Comparison of ENCODE assay signal across 8 mouse cellular contexts in the genomic region with DNA sequence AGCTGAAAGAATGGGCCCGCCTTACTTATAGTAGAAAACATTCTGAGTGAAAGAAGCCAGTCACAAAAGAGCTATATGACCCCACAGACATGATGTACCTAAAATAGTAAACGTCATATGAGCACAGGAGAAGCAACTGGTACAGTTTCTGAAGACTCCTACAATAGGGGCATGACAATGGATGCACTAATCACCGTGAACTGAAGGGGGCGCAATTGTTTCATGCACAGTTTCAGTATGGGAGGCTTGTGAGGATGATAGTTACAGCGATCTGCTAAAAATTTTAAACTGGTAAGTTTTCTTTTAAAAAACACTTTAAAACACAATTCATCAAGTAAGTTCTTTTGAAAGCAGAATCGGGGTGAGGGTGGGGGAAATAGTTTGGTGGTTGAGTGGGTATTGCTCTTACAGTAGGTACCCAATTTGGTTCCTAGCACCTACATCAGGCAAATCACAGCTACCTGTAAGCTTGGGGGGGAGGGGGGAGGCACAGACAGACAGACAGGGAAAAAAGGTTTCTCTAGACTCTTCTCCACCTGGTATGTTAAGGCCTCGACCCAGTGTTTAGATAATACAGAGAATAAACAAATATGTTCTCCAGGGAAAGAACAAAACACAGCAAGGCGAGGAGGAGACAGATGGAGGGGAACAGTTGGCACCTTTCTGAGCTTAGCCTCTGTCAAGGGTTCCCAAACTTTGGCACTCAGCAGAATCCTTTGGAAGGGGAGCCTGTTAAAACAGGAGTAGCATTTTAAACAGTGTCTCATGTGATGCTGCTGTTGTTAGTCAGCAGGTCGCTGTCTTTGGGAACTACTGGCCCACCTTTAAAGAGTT.
DNase-seq lines count a peak whose midpoint lies in the region; ATAC-seq and TF ChIP-seq lines count a peak whose summit lies in the region.

No protein-coding gene starts in this region.

- H3K4me3 ChIP-seq in ES-E14 (ENCODE audit: insufficient read depth in 1 of 2, low read depth in 1 of 2, low read length in 2 of 2, poor library complexity in 1 of 2, severe bottlenecking in 1 of 2) = no peak overlapping the region
- H3K4me3 ChIP-seq in forebrain, embryonic 16.5 days (replicated peaks; ENCODE audit: low read length) = peak overlapping the region; percentile 13; the same call in 1 of the 2 replicates
- no peak overlapping the region for H3K4me3 ChIP-seq in lung, embryonic 14.5 days (ENCODE audit: low read depth, low read length)

- no peaks in the 10 kb centered on the region for H3K9me3 ChIP-seq in ES-E14 (ENCODE audit: control insufficient read depth, insufficient read depth, low read depth, low read length)
- no peaks in the 10 kb centered on the region for H3K9me3 ChIP-seq in forebrain, embryonic 16.5 days (ENCODE audit: control insufficient read depth, low read length)
- no peaks in the 10 kb centered on the region; the same call in 1 of the 2 replicates for H3K9me3 ChIP-seq in lung, embryonic 14.5 days (ENCODE audit: low read depth, low read length)

- 5% methylated on average over 9 of the region's 9 CpGs for WGBS in forebrain, embryonic 16.5 days
- whole genome bisulfite sequencing in large intestine, adult 2 months = 23% methylated on average over 9 of the region's 9 CpGs
- 10% methylated on average over 9 of the region's 9 CpGs for WGBS in lung, embryonic 14.5 days

- H3K36me3 ChIP-seq in ES-E14 (ENCODE audit: control insufficient read depth, insufficient read depth, low read length, poor library complexity, severe bottlenecking) = no peaks in the 10 kb centered on the region
- H3K36me3 ChIP-seq in forebrain, embryonic 16.5 days (ENCODE audit: control insufficient read depth, insufficient read depth) = no peaks in the 10 kb centered on the region
- no peaks in the 10 kb centered on the region for H3K36me3 ChIP-seq in lung, embryonic 14.5 days (ENCODE audit: insufficient read depth)

- peak; percentile 71 for ATAC-seq in cerebellum, adult (ENCODE audit: insufficient number of reproducible peaks, low FRiP score, low TSS enrichment)
- peak; percentile 78 for ATAC-seq in forebrain, embryonic 16.5 days
- ATAC-seq in lung, embryonic 14.5 days (ENCODE audit: insufficient read depth) = peak; percentile 78

- in situ Hi-C loops in ES-E14 (cut with MboI; ENCODE audit: low sequenced_read_pairs in 2 of 2, unreplicated experiment in 2 of 2) = loop anchor here (5.0 to 25.0 kb wide), 2 partner anchors 316 to 326 kb away; no protein-coding TSS in a partner anchor

- H3K27ac ChIP-seq in ES-E14 (ENCODE audit: insufficient read depth, low read depth, low read length, poor library complexity, severe bottlenecking) = no peak overlapping the region
- H3K27ac ChIP-seq in forebrain, embryonic 16.5 days (ENCODE audit: low read length) = 0 out of 2 replicates have a peak overlapping the region, but pooled peaks have one; percentile 16
- no peak overlapping the region for H3K27ac ChIP-seq in lung, embryonic 14.5 days (ENCODE audit: low read depth)

- peak overlapping the region; percentile 46 for H3K4me2 ChIP-seq in forebrain, embryonic 16.5 days (ENCODE audit: low read length)
- H3K4me2 ChIP-seq in lung, embryonic 14.5 days = peak overlapping the region; percentile 27; the same call in 1 of the 2 replicates

- TF ChIP-seq CTCF in lung, embryonic 14.5 days (IDR thresholded peaks at IDR 0.05; ENCODE audit: low read depth) = peak; percentile 93

- no peaks in the 10 kb centered on the region for H3K27me3 ChIP-seq in forebrain, embryonic 16.5 days (replicated peaks; ENCODE audit: control insufficient read depth, insufficient read depth, low read length)
- no peaks in the 10 kb centered on the region for H3K27me3 ChIP-seq in lung, embryonic 14.5 days (ENCODE audit: insufficient read depth, low read length)

- peaks cover 0 to 3% of the 10 kb centered on the region in 2 experiments; a peak in 1 of 4 replicates for H3K4me1 ChIP-seq in ES-E14 (ENCODE audit: control insufficient read depth in 2 of 2, insufficient read depth in 2 of 2, low read length in 2 of 2, poor library complexity in 1 of 2)
- peaks cover 9% of the 10 kb centered on the region for H3K4me1 ChIP-seq in forebrain, embryonic 16.5 days (replicated peaks; ENCODE audit: control insufficient read depth, insufficient read depth, low read length)
- H3K4me1 ChIP-seq in lung, embryonic 14.5 days (ENCODE audit: insufficient read depth) = 0 out of 2 replicates have a peak, but pooled peaks cover 5% of the 10 kb centered on the region

- intact Hi-C loops in heart, postnatal 25 days (cut with DNase I) = loop anchor here (1.0 kb wide), 2 partner anchors 99 to 324 kb away; no protein-coding TSS in a partner anchor

- no peak overlapping the region for H3K9ac ChIP-seq in ES-E14 (ENCODE audit: insufficient read depth, low read depth, low read length, poor library complexity, severe bottlenecking)
- 0 out of 2 replicates have a peak overlapping the region, but pooled peaks have one; percentile 11 for H3K9ac ChIP-seq in forebrain, embryonic 16.5 days (replicated peaks; ENCODE audit: low read depth, low read length)
- no peak overlapping the region for H3K9ac ChIP-seq in lung, embryonic 14.5 days

- peak; percentile 73 for DNase-seq in ES-E14 (ENCODE audit: low read depth, low spot score)
- DNase-seq in heart, postnatal 25 days (ENCODE audit: low spot score) = peak; percentile 31
- peak; percentile 57 for DNase-seq in large intestine, adult 2 months (ENCODE audit: low read depth, low spot score)
- peak; percentile 93 for DNase-seq in lung, embryonic 14.5 days
- DNase-seq in ovary, postnatal 36 days (ENCODE audit: low spot score) = peak; percentile 65
- peak; percentile 81 for DNase-seq in thymus, postnatal 25 days

TF ChIP-seq in ES-E14, 5 proteins besides CTCF, POLR2A, EP300 and RAD21:
- peak; percentile 92 for TF ChIP-seq ZC3H11A (IDR thresholded peaks at IDR 0.05; ENCODE audit: borderline replicate concordance, low read depth, low read length)
- TF ChIP-seq HCFC1 (IDR thresholded peaks at IDR 0.05; ENCODE audit: borderline replicate concordance, insufficient read depth, low read length) = no peak

Comparison
In these comparisons a context has a peak if more than half of its experiments do, and no peak if none do; other contexts are left out.
1. DNase-seq: peak in every context shown above with its lines; median percentile 93 in lung, embryonic 14.5 days; 81 in thymus, postnatal 25 days; 73 in ES-E14; 65 in ovary, postnatal 36 days; 57 in large intestine, adult 2 months; 31 in heart, postnatal 25 days.